Mouse (Mus musculus) midbrain, embryonic 12.5 days (tissue): ENCODE measurements around the gene Kif26b. TPM values are rescaled to one million over a fixed set of nuclear protein-coding genes. Genes with fewer than 3 reads are reported as not detected.

Source experiments
- ATAC-seq: fragments of 200-750 bp; cut with Nextera tagmentation; 2 replicates; pipeline ENCODE4 v1.8.0; 2017; ENCODE audit warnings: low read depth, moderate TSS enrichment, moderate library complexity; ENCODE audit not compliant: low FRiP score
- H3K27ac ChIP-seq: fragments of 300-500 bp; sonication (generic); replicated peaks from 2 replicates; pipeline ENCODE4 v1.5.1; 2016; ENCODE audit warnings: mild to moderate bottlenecking
- H3K27me3 ChIP-seq: fragments of 300-500 bp; sonication (generic); 2 replicates; pipeline ENCODE4 v1.6.1; 2016; ENCODE audit warnings: mild to moderate bottlenecking
- H3K36me3 ChIP-seq: fragments of 300-500 bp; sonication (generic); 2 replicates; pipeline ENCODE4 v1.6.1; 2016
- H3K4me1 ChIP-seq: fragments of 300-500 bp; sonication (generic); 2 replicates; pipeline ENCODE4 v1.6.1; 2016
- H3K4me2 ChIP-seq: fragments of 300-500 bp; sonication (generic); replicated peaks from 2 replicates; pipeline ENCODE4 v1.6.1; 2016; ENCODE audit warnings: mild to moderate bottlenecking, moderate library complexity
- H3K4me3 ChIP-seq: fragments of 300-500 bp; sonication (generic); 2 replicates; pipeline ENCODE4 v1.5.1; 2016; ENCODE audit warnings: mild to moderate bottlenecking
- H3K9ac ChIP-seq: fragments of 300-500 bp; sonication (generic); replicated peaks from 2 replicates; pipeline ENCODE4 v1.6.1; 2016; ENCODE audit warnings: mild to moderate bottlenecking, moderate library complexity
- H3K9me3 ChIP-seq: fragments of 300-500 bp; sonication (generic); 2 replicates; pipeline ENCODE4 v1.6.1; 2016; ENCODE audit warnings: mild to moderate bottlenecking
- WGBS: fragments of 180-500 bp; shearing (Covaris S2); methylation state at CpG from one replicate; pipeline ENCODE4 v1.1.7; 2016; 5-methylcytosine and 5-hydroxymethylcytosine counted together
- polyA plus RNA-seq: library from polyadenylated mRNA; unstranded; fragments of >200 nt; fragmentation: Nextera tagmentation; extraction: Ambion mirVana; gene quantifications from 2 replicates; pipeline ENCODE4 v1.2.1, GENCODE M21; 2016

Kif26b gene
- polyA plus RNA-seq, 1 experiment from 2014 or later, result 8.8 TPM

DNA sequence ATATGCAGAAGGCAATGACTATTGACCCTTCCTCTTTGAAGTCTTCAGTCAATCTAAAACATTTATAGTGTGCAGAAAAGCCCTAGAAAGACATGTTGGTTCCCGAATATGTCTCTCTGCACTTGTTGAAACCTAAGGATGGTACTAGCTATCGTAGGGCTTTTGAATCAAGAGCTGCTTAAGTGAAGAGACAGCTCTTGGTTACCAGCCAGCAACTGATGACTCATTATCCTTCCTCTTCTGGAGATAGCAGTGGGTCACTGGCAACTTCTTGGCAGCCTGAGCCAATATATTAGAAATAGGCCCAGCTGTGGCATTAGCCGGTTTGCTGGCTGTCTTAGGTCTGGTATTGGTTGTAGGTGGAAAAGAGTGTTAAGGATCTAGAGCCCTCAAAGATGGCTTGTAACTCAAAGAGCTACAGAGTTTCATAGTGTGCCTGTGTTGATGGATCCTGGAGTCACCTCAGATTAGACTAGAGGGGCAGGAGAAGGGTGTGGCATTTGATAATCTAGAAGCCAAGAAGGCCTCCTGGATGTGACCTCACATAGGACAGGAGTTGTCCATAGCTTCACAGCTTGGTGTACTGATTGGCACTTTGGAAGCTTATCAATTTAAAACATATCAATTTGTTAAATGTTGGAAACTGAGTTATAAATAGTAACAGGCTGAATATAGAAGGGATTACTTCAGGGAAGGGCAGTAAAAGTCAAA is 146.8 kb downstream of the Kif26b start:
- Histone ChIP-seq H3K9me3 (no peaks in the 10 kb centered on the region), H3K27me3 (no peaks in the 10 kb centered on the region), H3K27ac (no peak overlapping the region), H3K36me3 (no peaks in the 10 kb centered on the region), H3K4me3 (no peak overlapping the region), H3K9ac (no peak overlapping the region), H3K4me1 (peaks cover 4% of the 10 kb centered on the region; the same call in 1 of the 2 replicates), H3K4me2 (no peak overlapping the region)
- 92% methylated on average over 3 of the region's 3 CpGs for WGBS
- ATAC-seq, result no peak

DNA sequence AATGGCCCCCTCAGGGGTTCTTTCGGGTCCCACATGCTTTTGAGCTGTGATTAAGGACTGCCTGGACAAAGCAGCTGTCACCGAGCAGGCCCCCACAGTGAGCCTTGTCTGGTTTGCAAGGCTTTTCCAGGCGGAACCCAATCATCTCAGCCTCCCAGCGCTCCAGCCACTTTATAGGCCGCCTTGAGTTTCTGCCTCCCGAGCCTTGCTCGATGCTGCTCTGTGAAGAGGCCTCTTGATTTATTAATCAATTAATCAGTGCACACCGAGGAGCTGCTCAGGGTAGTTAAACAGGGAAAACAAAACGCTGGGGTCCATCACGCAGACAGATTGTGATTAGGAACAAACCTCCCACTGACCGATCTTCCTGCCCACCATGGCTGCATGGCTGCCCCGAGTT is 148.2 kb downstream of the Kif26b start:
- peaks cover 4% of the 10 kb centered on the region; the same call in 1 of the 2 replicates for H3K4me1 ChIP-seq
- no peak overlapping the region for H3K4me2 ChIP-seq
- no peaks in the 10 kb centered on the region for H3K36me3 ChIP-seq
- no peak overlapping the region for H3K27ac ChIP-seq
- no peaks in the 10 kb centered on the region for H3K27me3 ChIP-seq
- no peak overlapping the region for H3K9ac ChIP-seq
- ATAC-seq, result no peak
- H3K4me3 ChIP-seq, result no peak overlapping the region
- 71% methylated on average over 12 of the region's 12 CpGs for WGBS
- no peaks in the 10 kb centered on the region for H3K9me3 ChIP-seq

DNA sequence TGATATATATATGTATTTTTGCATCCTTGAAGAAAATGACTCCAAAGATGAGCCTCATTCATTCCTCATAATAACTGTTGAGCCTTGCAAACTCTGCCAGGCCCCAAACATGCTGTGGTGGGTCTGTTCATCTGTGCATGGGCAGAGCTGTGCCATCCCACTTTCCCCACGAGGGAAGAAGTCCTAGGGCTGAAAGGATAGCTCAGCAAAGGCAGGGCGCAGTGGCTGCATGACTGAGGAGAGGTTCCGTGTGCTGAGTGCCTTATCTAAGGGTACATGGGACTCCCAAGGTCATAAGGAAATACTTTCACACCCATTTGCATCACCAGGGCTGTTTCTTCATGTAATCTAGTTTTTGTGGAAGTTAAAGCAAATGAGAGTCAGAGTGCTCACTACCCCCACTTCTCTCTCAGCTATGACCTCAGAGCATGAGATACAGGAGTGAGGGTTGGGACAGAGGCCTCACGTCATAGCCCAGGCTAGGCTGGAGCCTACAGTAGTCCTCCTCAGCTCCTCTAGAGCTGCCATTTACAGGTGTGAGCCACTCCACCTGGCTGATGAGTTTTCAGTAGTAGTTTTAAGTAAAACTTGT is 148.8 kb downstream of the Kif26b start:
- no peak for ATAC-seq
- Histone ChIP-seq H3K36me3 (no peaks in the 10 kb centered on the region), H3K4me2 (no peak overlapping the region), H3K27me3 (no peaks in the 10 kb centered on the region), H3K9ac (no peak overlapping the region), H3K9me3 (no peaks in the 10 kb centered on the region), H3K27ac (no peak overlapping the region), H3K4me3 (no peak overlapping the region), H3K4me1 (peaks cover 4% of the 10 kb centered on the region; the same call in 1 of the 2 replicates)
- 87% methylated on average over 4 of the region's 4 CpGs for WGBS

DNA sequence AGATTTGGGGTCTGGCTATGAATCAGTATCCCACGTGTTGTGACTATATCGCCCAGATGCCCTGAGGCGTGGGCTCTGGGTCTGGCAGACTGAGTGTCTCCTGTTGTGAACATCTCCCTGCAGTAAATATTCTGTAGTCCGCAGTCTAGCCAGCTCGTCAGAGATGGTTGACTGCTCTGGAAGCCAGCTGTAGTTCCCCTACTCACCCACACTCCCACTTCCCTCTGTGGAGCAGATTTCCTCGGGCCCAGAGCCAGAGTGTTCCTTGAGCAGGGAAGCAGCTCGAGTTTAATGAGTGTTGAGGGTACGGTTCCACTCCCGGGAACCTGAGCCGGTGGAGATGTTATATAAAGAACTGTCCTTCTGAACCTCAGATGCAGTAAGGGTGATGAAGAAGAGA is 154.7 kb downstream of the Kif26b start:
- ATAC-seq, result no peak

DNA sequence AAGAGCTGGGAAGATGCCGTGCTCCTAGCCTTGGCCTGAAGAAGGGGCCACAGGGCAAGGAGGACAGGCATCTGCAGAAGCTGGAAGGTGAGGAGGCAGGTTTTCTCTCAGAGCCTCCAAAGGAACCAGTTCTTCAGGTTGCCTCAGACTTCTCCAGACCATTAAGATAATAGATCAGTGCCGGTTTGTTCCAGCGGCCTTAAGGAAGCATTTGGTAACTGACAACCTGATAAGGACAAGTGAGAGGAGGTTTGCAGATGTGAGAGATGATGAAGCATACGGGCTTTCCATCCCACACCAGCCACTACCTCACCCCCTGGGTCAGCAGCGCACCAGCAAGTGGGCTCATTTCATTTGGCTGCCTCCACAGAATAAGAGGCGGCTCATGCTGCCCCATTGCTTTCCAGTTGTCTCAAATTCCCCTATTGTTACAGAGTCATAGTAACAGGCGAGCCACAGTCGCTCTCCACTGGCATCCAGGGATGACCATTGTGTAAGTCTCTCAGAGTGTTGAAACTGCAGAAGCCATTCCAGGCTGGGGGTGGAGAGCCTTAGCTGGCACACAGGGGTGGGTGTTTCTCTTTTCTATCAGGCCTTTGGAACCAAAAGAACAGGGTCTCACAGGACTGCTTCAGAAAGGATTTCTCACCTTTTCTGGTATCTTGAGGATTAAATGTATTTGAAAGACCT is 156.2 kb downstream of the Kif26b start:
- Histone ChIP-seq H3K4me2 (no peak overlapping the region), H3K9me3 (no peaks in the 10 kb centered on the region), H3K4me1 (peaks cover 8% of the 10 kb centered on the region), H3K36me3 (no peaks in the 10 kb centered on the region), H3K27me3 (no peaks in the 10 kb centered on the region), H3K9ac (no peak overlapping the region), H3K27ac (no peak overlapping the region), H3K4me3 (no peak overlapping the region)
- ATAC-seq, result no peak
- WGBS, result 46% methylated on average over 8 of the region's 8 CpGs

More for the DNA sequence above, 154.7 kb downstream of the Kif26b start:
- H3K27ac ChIP-seq, result no peak overlapping the region
- H3K27me3 ChIP-seq, result no peaks in the 10 kb centered on the region
- no peaks in the 10 kb centered on the region for H3K9me3 ChIP-seq
- peaks cover 8% of the 10 kb centered on the region for H3K4me1 ChIP-seq
- WGBS, result 83% methylated on average over 10 of the region's 10 CpGs
- H3K4me2 ChIP-seq, result no peak overlapping the region
- no peak overlapping the region for H3K4me3 ChIP-seq
- no peaks in the 10 kb centered on the region for H3K36me3 ChIP-seq
- no peak overlapping the region for H3K9ac ChIP-seq

GRCm38 (mm10) chr1:178686881-178687280 is 158.0 kb downstream of the Kif26b start:
- Histone ChIP-seq H3K9me3 (no peaks in the 10 kb centered on the region), H3K4me3 (no peak overlapping the region), H3K36me3 (no peaks in the 10 kb centered on the region), H3K27me3 (no peaks in the 10 kb centered on the region), H3K9ac (no peak overlapping the region), H3K27ac (no peak overlapping the region), H3K4me1 (peaks cover 8% of the 10 kb centered on the region), H3K4me2 (no peak overlapping the region)
- no peak for ATAC-seq

- no peaks in the 10 kb centered on the region for H3K9me3 ChIP-seq
- no peaks in the 10 kb centered on the region for H3K27me3 ChIP-seq
- 59% methylated on average over 4 of the region's 4 CpGs for WGBS
- no peaks in the 10 kb centered on the region for H3K36me3 ChIP-seq
- H3K27ac ChIP-seq, result no peak overlapping the region
- H3K4me1 ChIP-seq, result peaks cover 8% of the 10 kb centered on the region
- ATAC-seq, result no peak
- H3K9ac ChIP-seq, result no peak overlapping the region
- H3K4me2 ChIP-seq, result no peak overlapping the region
- H3K4me3 ChIP-seq, result no peak overlapping the region
These were observed 160.6 kb downstream of the Kif26b start for GRCm38 (mm10) chr1:178689512-178689911.

- no peak overlapping the region for H3K4me2 ChIP-seq
- no peaks in the 10 kb centered on the region for H3K36me3 ChIP-seq
- WGBS, result 71% methylated on average over 3 of the region's 3 CpGs
- H3K4me1 ChIP-seq, result peaks cover 4% of the 10 kb centered on the region; the same call in 1 of the 2 replicates
- ATAC-seq, result no peak
- no peaks in the 10 kb centered on the region for H3K9me3 ChIP-seq
- H3K27me3 ChIP-seq, result no peaks in the 10 kb centered on the region
- H3K9ac ChIP-seq, result no peak overlapping the region
- no peak overlapping the region for H3K27ac ChIP-seq
- H3K4me3 ChIP-seq, result no peak overlapping the region
These were observed 162.8 kb downstream of the Kif26b start for GRCm38 (mm10) chr1:178691679-178692078.

- Histone ChIP-seq H3K4me1 (no peaks in the 10 kb centered on the region), H3K4me2 (no peak overlapping the region), H3K9ac (no peak overlapping the region), H3K27ac (no peak overlapping the region), H3K27me3 (no peaks in the 10 kb centered on the region), H3K4me3 (no peak overlapping the region), H3K9me3 (no peaks in the 10 kb centered on the region), H3K36me3 (no peaks in the 10 kb centered on the region)
- ATAC-seq, result no peak
- 55% methylated on average over 4 of the region's 4 CpGs for WGBS
These were observed 171.2 kb downstream of the Kif26b start for GRCm38 (mm10) chr1:178700102-178700501.

GRCm38 (mm10) chr1:178703496-178703895 is 174.6 kb downstream of the Kif26b start:
- no peak overlapping the region for H3K4me2 ChIP-seq
- H3K4me3 ChIP-seq, result no peak overlapping the region
- no peaks in the 10 kb centered on the region for H3K27me3 ChIP-seq
- no peak overlapping the region for H3K27ac ChIP-seq
- no peaks in the 10 kb centered on the region for H3K36me3 ChIP-seq
- ATAC-seq, result no peak
- 49% methylated on average over 8 of the region's 8 CpGs for WGBS
- no peak overlapping the region for H3K9ac ChIP-seq
- H3K4me1 ChIP-seq, result no peaks in the 10 kb centered on the region
- no peaks in the 10 kb centered on the region for H3K9me3 ChIP-seq

GRCm38 (mm10) chr1:178707925-178708351 is 179.0 kb downstream of the Kif26b start:
- no peak overlapping the region for H3K4me2 ChIP-seq
- H3K4me1 ChIP-seq, result no peaks in the 10 kb centered on the region
- no peak overlapping the region for H3K27ac ChIP-seq
- ATAC-seq, result no peak
- H3K36me3 ChIP-seq, result no peaks in the 10 kb centered on the region
- no peak overlapping the region for H3K9ac ChIP-seq
- 80% methylated on average over 7 of the region's 7 CpGs for WGBS
- H3K27me3 ChIP-seq, result no peaks in the 10 kb centered on the region
- no peaks in the 10 kb centered on the region for H3K9me3 ChIP-seq
- no peak overlapping the region for H3K4me3 ChIP-seq

- Histone ChIP-seq H3K36me3 (no peaks in the 10 kb centered on the region), H3K27ac (no peak overlapping the region), H3K4me1 (no peaks in the 10 kb centered on the region), H3K9me3 (no peaks in the 10 kb centered on the region), H3K4me2 (no peak overlapping the region), H3K4me3 (no peak overlapping the region), H3K27me3 (no peaks in the 10 kb centered on the region), H3K9ac (no peak overlapping the region)
- no peak for ATAC-seq
- WGBS, result 100% methylated on average over 1 of the region's 1 CpGs
These were observed 179.4 kb downstream of the Kif26b start for GRCm38 (mm10) chr1:178708356-178708755.
